Mouse (Mus musculus): ENCODE measurements around the gene Cntrl.

Cntrl gene

GRCm38 (mm10) chr2:35110521-35110920, 1.2 kb downstream of the Cntrl start:
- in situ Hi-C loops (cut with MseI, MboI), result no loop called here

GRCm38 (mm10) chr2:35124716-35125115, 15.4 kb downstream of the Cntrl start:
- in situ Hi-C loops (cut with MseI, MboI), result no loop called here

GRCm38 (mm10) chr2:35131491-35131890, 22.2 kb downstream of the Cntrl start:
- in situ Hi-C loops (cut with MseI, MboI), result no loop called here

- in situ Hi-C loops (cut with MseI, MboI), result no loop called here
Measured at GRCm38 (mm10) chr2:35131991-35132661, 22.8 kb downstream of the Cntrl start.

- in situ Hi-C loops (cut with MseI, MboI), result no loop called here
Measured at GRCm38 (mm10) chr2:35132662-35133055, 23.4 kb downstream of the Cntrl start.

GRCm38 (mm10) chr2:35133891-35134290, 24.6 kb downstream of the Cntrl start:
- in situ Hi-C loops (cut with MseI, MboI), result no loop called here

GRCm38 (mm10) chr2:35138576-35138975, 29.3 kb downstream of the Cntrl start:
- in situ Hi-C loops (cut with MseI, MboI), result no loop called here

- in situ Hi-C loops (cut with MseI, MboI), result no loop called here
Measured at GRCm38 (mm10) chr2:35141673-35142072, 32.4 kb downstream of the Cntrl start.

- in situ Hi-C loops (cut with MseI, MboI), result no loop called here
Measured at GRCm38 (mm10) chr2:35148806-35149205, 39.5 kb downstream of the Cntrl start.

GRCm38 (mm10) chr2:35151303-35151882, 42.1 kb downstream of the Cntrl start:
- in situ Hi-C loops (cut with MseI, MboI), result no loop called here

GRCm38 (mm10) chr2:35153179-35153578, 43.9 kb downstream of the Cntrl start:
- in situ Hi-C loops (cut with MseI, MboI), result no loop called here

GRCm38 (mm10) chr2:35153844-35154554, 44.7 kb downstream of the Cntrl start:
- in situ Hi-C loops (cut with MseI, MboI), result no loop called here

- in situ Hi-C loops (cut with MseI, MboI), result no loop called here
Measured at GRCm38 (mm10) chr2:35156985-35157384, 47.7 kb downstream of the Cntrl start.

GRCm38 (mm10) chr2:35157836-35158235, 48.5 kb downstream of the Cntrl start:
- in situ Hi-C loops (cut with MseI, MboI), result no loop called here

GRCm38 (mm10) chr2:35158358-35158757, 49.1 kb downstream of the Cntrl start:
- in situ Hi-C loops (cut with MseI, MboI), result no loop called here

GRCm38 (mm10) chr2:35160206-35160605, 50.9 kb downstream of the Cntrl start:
- in situ Hi-C loops (cut with MseI, MboI), result no loop called here

GRCm38 (mm10) chr2:35161846-35162488, 52.7 kb downstream of the Cntrl start:
- in situ Hi-C loops (cut with MseI, MboI), result no loop called here

GRCm38 (mm10) chr2:35163396-35163795, 54.1 kb downstream of the Cntrl start:
- in situ Hi-C loops (cut with MseI, MboI), result no loop called here

GRCm38 (mm10) chr2:35165416-35165815, 56.1 kb downstream of the Cntrl start:
- in situ Hi-C loops (cut with MseI, MboI), result no loop called here

- in situ Hi-C loops (cut with MseI, MboI), result no loop called here
Measured at GRCm38 (mm10) chr2:35166816-35167215, 57.5 kb downstream of the Cntrl start.

- in situ Hi-C loops (cut with MseI, MboI), result no loop called here
Measured at GRCm38 (mm10) chr2:35169452-35169851, 60.2 kb downstream of the Cntrl start.

GRCm38 (mm10) chr2:35171341-35171861, 62.1 kb downstream of the Cntrl start:
- in situ Hi-C loops (cut with MseI, MboI), result no loop called here

Measured in mouse trophoblast stem cell (cell line).